Mouse (Mus musculus) C2C12 (cell line): Measurements from ENCODE around the gene Ccnl1.

Source experiments
- CEBPB ChIP-seq: IDR thresholded peaks from one replicate; pipeline ENCODE4 v1.6.1; 2011; ENCODE audit warnings: low read depth, mild to moderate bottlenecking, control low read depth, moderate library complexity
- CTCF ChIP-seq: IDR thresholded peaks from one replicate; pipeline ENCODE4 v1.5.1; 2011; ENCODE audit not compliant: control insufficient read depth, insufficient read depth, insufficient read length
- FOSL1 ChIP-seq: IDR thresholded peaks from one replicate; pipeline ENCODE4 v1.8.0; 2011; ENCODE audit warnings: mild to moderate bottlenecking, low read length; ENCODE audit not compliant: poor library complexity, insufficient read depth, severe bottlenecking
- MAX ChIP-seq: IDR thresholded peaks from one replicate; pipeline ENCODE4 v1.6.1; 2011; ENCODE audit warnings: mild to moderate bottlenecking, control low read depth
- MYOD1 ChIP-seq: IDR thresholded peaks from one replicate; pipeline ENCODE4 v1.6.1; 2011; ENCODE audit warnings: low read depth; ENCODE audit not compliant: control insufficient read depth, insufficient read length
- MYOG ChIP-seq: IDR thresholded peaks from one replicate; pipeline ENCODE4 v1.6.1; 2011; ENCODE audit not compliant: control insufficient read depth, insufficient read length; ENCODE audit errors: extremely low read depth
- USF1 ChIP-seq: IDR thresholded peaks from one replicate; pipeline ENCODE4 v1.6.1; 2011; ENCODE audit warnings: low read depth, mild to moderate bottlenecking, control low read depth, moderate library complexity

DNA sequence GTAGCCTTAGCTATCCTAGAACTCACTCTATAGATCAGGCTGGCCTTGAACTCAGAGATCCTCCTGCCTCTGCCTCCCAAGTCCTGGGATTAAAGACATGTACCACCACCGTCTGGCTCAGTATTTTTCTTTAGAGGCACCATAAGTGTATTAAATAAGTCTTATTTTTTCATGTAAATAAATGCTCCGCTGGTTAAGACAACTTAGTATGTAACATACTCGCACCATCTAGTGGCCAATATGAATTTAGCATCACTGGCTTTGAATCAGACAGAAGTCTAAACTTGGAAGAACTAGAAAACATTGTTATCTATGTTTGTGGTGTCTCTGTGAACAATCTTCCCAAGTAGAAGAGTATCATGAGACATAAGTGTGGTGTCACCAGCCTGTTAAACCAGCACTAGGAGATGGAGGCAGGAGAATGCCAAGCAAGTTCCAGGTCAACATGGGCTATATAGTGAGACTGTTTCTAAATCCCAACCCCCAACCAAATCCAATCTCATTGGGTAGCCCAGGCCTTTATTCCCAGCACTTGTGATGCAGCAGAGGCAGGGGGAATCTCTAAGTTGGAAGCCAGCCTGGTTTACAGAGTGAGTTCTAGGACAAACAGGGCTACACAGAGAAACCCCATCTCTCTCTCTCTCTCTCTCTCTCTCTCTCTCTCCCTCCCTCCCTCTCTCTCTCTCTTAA is 33.1 kb upstream of the Ccnl1 start:
- TF ChIP-seq USF1: no peak
- peak; percentile 2 for TF ChIP-seq CTCF
- no peak for TF ChIP-seq MYOG
- no peak for TF ChIP-seq CEBPB
- TF ChIP-seq MAX: no peak
- TF ChIP-seq FOSL1: no peak
- no peak for TF ChIP-seq MYOD1
